Mouse (Mus musculus) left cerebral cortex, postnatal 14 days (tissue): ENCODE data around the gene Hbb-bt. TPM values are rescaled to one million over a fixed set of nuclear protein-coding genes. Genes with fewer than 3 reads are reported as not detected.
"Not testable (repeated sequence)": the region's sequence is repeated elsewhere in the genome, so short reads cannot be mapped to it uniquely, and the experiment has no call there.

ENCODE experiments used
- DNase-seq, 2 experiments: peaks; one replicate each; pipeline ENCODE4 v3.0.0; 2021 to 2022; ENCODE audit warnings: low spot score in 2 of 2, mixed read lengths in 1 of 2
- intact Hi-C: fragments of 180-260 bp; cut with DNase I; formaldehyde crosslinking; loops from one replicate; pipeline ENCODE4 v1.15.1; 2025
- long read RNA-seq, 2 experiments: library from polyadenylated mRNA; stranded (forward); transcript quantifications; one replicate each; pipeline ENCODE4 v2.0.0; 2021
- total RNA-seq, 2 experiments: library from RNA; stranded (reverse); gene quantifications; 2 replicates each; pipeline ENCODE4 v1.2.3; 2021

The Hbb-bt gene
- total RNA-seq = 100 to 1,000 TPM; 116 to 138 TPM
- long read RNA-seq, experiment 1, transcript Hbb-bt-201 (3 exons, 703 nt) = major isoform, 23 of 24 reads
- long read RNA-seq, experiment 1, partial matches to known transcripts = 1 of 24 reads
- long read RNA-seq, experiment 1, other reads (novel, unspliced or antisense) = 0 of 24 reads
- long read RNA-seq, experiment 2, transcript Hbb-bt-201 (3 exons, 703 nt) = major isoform, 21 of 21 reads
- long read RNA-seq, experiment 2, partial matches to known transcripts = 0 of 21 reads
- long read RNA-seq, experiment 2, other reads (novel, unspliced or antisense) = 0 of 21 reads

DNA sequence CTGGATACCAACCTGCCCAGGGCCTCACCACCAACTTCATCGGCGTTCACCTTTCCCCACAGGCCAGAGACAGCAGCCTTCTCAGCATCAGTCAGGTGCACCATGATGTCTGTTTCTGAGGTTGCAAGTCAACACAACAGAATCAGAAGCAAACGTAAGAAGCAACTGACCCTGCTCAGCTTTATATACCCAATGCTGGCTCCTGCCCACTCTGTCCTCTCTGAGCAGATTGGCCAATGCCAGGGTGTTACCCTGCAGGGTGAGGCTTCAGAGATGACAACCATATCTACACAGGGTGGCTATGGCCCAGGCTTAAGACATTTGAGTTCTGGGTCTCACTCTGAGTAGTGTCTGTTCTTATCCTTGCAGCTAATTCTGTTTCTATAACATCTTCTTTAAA lies at the start of gene Hbb-bt:
Gene Hbb-bt (minus strand): TSS at position 231 of the 400 bp plus-strand sequence.
- no peak for DNase-seq
- intact Hi-C loops = no loop called here

DNA sequence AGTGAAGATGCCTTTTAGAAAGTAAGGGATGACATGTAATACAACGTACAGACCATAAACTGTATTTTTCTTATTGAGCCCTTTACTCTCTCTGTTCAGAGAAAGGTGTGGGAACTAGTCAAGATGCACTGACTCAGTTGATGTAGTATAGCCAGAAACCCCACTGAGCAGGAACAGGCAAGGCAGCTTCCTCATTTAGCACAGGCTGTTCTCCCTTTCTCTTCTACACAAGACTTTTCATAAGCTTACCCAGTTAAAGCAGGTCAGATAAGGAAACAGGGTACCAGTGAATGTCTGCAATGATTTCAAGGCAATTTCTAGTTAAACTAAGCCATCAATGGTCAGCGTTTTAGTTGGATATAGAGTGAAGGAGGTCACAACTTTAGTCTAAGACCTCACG lies 47.7 kb upstream of the Hbb-bt start:
- intact Hi-C loops = no loop called here
- DNase-seq = no peak

DNA sequence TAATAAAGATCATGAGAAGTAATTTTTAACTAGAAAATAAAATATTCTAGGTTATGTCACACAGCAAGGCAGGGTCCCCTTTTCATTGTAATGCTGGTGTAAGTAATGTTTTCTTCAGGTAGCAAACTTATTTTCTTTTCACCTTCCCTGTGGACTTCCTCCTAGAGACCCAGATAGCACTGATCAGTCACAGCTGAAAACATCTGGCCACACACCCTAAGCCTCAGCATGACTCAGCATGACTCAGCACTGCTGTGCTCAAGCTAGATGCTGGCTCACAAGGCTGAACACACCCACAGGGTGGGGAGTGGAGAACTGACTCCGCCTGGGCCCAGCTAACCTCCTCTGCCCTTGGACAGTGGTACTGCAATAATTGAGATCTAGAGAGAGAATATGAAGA lies 47.1 kb upstream of the Hbb-bt start:
- DNase-seq = no peak
- intact Hi-C loops = no loop called here

DNA sequence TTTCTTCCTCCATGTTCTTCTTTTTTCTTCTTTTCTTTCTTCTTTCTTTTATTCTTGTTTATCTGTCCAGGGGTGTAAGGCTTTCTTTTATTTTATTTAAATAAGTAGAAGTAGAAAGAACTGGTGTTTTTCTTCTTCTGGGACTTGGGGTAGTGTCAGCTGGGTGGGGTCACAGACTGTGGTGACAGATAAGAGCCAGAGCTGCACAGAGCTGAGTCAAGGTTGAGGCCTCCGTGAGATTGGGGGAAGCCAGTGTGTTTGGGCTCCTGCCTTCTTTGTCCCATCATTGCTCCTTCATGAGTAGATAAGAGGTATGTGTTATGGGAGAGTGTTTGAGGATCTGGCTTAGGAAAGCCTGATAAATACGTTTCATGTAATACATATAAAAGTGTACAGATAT lies 45.3 kb upstream of the Hbb-bt start:
- DNase-seq = no peak
- intact Hi-C loops = no loop called here

DNA sequence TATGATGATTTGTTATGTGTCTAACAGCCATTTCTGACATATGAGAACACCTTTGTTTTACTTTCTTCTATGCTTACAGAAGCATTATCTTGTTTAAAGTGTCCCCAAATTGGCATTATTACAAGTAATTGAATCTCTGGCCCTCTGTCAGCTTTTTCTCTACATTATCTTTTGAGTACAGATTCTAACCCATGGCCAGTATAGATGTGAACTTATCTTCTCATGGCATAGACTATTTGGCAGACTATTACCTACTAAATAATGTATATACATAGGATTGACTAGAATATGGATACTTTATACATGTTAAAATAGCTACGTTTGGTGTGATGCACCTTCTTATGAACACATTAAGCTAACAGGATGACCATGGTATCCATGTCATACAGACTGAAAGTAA lies 40.9 kb upstream of the Hbb-bt start:
- intact Hi-C loops = no loop called here
- DNase-seq = no peak

DNA sequence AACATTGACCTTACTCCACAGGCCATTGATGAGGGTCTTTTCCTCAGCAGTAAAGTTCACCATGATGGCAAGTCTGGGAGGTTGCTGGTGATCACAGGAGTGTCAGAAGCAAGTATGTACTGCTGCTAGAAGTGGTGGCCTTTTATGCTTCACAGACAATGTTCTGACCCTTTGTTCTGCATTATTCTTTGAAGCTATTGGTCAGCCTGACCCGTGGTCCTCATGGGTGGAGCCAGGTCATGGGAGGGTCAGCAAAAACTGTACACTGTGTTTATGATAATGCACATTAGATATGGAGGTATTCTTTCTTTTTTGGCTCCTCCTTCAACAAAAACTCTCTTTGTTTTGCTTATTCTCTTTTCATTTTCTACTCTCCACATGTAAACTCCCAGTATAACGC lies 39.3 kb upstream of the Hbb-bt start, which contains the start of gene Hbb-y:
Gene Hbb-y (minus strand): TSS at position 127 of the 400 bp plus-strand sequence.
- no peak for DNase-seq
- intact Hi-C loops = no loop called here

DNA sequence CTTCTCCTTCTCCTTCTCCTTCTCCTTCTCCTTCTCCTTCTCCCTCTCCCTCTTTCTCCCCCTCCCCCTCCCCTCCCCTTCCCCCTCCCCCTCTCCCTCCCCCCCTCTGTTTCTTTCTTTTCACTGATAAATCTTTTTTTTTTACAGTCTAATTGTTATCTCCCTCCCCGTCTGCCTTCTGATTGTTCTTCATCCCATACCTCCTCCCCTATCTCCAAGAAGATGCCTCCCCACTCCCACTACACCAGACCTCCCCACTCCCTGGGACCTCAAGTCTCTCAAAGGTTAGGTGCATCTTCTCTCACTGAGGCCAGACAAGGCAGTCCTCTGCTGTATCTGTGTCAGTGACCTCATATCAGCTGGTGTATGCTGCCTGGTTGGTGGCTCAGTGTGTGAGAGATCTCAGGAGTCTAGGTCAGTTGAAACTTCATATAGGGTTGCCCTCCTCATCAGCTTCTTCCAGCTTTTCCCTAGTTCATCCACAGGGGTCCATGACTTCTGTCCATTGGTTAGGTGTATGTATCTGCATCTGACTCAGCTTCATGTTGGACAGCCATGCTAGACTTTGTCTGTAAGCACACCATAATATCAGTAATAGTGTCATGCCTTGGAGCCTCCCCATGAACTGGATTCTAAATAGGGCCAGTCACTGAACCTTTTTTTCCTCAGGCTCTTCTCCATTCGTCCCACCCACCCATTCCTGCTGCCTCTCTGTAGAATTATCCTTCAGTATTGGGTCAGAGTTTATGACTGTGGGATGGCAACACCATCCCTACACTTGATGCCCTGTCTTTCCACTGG lies 30.9 kb upstream of the Hbb-bt start:
- DNase-seq = no peak
- intact Hi-C loops = no loop called here

DNA sequence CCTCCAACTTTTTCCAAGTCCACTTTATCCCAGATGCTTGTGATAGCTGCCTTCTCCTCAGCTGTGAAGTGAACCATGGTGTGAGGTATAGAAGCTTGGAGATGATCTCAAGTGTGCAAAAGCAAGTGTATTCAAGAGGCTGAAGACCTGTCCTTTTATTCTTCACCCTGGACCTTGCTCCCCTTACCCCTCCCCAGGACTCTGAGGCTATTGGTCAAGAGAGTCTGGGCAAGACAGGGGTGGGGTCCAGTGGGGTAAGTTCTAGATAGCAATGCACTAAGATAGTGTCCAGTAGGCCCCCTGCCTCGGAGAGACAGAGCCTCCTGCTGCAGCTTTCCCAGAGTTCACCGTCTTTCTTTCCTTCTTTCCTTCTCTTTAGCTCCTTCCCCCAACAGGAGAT lies 29.2 kb upstream of the Hbb-bt start, which contains the start of gene Hbb-bh1:
Gene Hbb-bh1 (minus strand): TSS at position 131 of the 400 bp plus-strand sequence.
- no peak for DNase-seq

DNA sequence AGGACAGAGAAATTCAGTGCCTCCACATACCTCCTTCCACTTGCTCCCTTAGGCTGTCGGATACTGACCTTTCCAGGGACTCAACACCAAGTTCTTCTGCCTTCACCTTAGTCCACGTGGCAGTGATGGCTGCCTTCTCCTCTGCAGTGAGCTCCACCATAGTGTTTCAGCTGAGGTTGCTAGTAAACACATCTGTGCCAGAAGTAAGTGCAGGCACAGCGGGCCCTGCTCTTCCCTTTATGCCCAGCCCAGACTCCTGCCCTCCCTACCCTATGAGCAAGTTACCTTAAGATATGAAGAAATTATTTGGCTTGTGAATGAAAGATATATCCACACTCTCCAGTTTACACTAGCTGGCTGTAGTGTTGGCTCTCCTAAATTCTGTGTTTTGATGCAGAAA lies 26.5 kb upstream of the Hbb-bt start, which contains the start of gene Hbb-bh2:
Gene Hbb-bh2 (minus strand): TSS at position 253 of the 400 bp plus-strand sequence.
- intact Hi-C loops = no loop called here
- no peak for DNase-seq

More for the DNA sequence above, 29.2 kb upstream of the Hbb-bt start, which contains the start of gene Hbb-bh1:
- intact Hi-C loops = no loop called here

DNA sequence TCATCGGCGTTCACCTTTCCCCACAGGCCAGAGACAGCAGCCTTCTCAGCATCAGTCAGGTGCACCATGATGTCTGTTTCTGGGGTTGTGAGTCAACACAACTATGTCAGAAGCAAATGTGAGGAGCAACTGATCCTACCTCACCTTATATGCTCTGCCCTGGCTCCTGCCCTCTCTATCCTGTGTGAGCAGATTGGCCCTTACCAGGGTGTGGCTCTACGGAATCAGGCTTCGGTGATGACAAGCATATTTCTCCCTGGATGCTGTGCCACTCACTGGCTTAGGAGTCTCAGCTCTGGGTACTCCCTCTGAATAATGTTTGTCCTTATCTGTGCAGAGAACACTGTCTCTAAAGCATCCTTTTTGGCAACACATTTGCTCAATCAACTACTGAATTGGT lies 14.0 kb upstream of the Hbb-bt start, which contains the start of gene Hbb-bs:
Gene Hbb-bs (minus strand): TSS at position 289 of the 400 bp plus-strand sequence.
- intact Hi-C loops = no loop called here
- DNase-seq = no peak

DNA sequence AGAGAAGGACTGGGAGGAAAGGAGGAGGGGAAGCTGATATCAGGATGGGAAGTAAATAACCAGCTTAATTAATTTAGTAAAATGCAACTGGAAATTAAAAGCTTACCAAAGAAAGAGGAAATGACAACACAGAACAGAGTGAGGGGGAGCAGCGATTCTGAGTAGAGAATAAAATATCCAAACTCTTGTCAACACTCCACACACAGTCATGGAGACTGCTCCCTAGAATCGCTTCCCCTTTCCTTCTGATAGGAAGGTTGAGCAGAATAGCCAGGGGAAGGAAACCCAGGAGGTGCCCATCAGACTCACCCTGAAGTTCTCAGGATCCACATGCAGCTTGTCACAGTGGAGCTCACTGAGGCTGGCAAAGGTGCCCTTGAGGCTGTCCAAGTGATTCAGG lies 13.3 kb upstream of the Hbb-bt start:
- DNase-seq, intact Hi-C loops: not testable (repeated sequence)

DNA sequence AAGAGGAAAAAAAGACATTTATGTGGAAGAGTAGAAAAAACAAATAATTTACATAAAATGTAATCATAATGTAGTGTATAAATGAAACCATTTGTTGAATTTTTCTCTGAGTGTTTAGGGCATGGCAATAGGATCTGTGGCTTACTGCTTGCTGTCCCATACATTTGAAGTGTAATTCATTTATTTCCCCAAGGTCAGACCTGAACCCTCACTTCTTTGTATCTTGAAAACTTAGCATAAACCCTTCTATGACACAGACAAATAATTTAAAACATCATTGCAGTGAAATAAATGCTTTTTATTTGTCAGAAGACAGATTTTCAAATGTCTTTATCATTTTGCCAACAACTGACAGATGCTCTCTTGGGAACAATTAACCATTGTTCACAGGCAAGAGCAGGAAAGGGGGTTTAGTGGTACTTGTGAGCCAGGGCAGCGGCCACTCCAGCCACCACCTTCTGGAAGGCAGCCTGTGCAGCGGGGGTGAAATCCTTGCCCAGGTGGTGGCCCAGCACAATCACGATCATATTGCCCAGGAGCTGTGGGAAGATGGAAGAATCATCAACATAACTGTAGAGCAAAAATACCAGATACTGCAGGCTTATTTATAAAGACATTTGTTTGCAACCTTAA lies 12.6 kb upstream of the Hbb-bt start:
- intact Hi-C loops = no loop called here
- DNase-seq = no peak

DNA sequence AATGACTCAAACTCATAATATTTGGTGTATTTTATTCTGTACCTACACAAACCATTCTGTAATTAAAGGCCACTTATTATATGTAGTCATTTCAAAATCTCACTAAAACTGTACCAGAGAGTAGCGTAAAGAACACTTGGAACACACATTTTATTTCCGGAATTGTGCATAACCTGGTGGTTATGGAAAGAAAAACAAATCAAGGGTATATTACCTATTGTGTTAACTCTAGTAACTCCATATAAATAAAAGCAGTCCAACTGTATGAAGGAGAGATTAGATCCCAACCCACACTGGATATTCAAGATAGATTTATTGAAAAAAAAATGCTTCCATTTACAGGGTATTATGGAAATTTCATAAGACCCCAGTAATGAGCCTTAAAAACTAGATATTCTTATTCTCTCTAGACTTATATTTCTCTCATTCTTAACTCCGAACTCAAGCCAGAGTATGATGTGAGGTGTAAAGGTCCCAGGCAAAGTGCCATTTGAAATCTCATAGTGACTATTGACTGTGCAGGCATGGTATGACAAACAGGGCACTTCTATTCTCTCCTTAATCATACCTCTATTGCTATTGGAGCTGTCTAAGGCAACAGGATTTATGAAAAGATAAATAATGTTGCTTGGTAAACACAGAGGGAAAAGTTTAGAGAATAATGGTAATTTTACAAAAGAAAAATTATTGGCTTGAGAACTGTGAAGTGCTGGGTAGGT lies 11.9 kb upstream of the Hbb-bt start:
- no peak for DNase-seq
- intact Hi-C loops = no loop called here

DNA sequence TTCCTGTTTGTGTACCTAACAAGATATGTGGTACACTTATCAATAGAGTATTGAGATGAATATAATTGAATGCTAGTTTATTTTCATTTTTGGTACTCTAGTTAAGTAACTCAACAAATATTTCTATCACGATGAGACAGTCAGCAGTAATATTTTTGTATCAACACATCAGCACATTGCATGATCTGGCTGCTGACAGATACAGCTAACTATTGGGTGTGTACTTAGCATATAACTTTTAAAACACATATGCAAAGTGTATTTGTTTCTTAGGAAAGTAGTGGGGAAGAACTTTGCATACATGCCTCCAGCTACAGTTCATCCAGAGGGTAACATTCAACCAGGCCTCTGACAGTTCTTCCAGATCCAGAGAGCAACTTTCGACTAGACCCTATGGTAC lies 10.8 kb upstream of the Hbb-bt start:
- intact Hi-C loops = no loop called here

DNA sequence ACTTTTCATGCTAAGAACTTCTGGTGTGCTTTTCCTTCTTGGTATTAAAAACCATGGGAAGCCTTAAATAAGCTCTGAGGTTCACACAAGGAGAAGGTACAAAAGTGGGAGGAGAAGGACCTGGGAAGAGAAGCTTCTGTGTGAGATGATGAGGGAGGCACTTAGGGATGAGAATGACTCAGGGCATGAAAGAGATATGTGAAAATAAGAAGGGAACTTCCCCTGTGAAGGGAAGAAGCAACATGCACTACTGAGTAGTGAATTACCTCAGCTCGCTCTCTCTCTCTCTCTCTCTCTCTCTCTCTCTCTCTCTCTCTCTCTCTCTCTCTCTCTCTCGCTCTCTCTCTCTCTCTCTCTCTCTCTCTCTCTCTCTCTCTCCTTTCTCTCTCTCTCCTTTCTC lies 1.3 kb upstream of the Hbb-bt start:
- intact Hi-C loops = not testable (repeated sequence)
- DNase-seq = peak in 1 of 2 experiments; percentile 4

More for the DNA sequence above, 10.8 kb upstream of the Hbb-bt start:
- DNase-seq = no peak

DNA sequence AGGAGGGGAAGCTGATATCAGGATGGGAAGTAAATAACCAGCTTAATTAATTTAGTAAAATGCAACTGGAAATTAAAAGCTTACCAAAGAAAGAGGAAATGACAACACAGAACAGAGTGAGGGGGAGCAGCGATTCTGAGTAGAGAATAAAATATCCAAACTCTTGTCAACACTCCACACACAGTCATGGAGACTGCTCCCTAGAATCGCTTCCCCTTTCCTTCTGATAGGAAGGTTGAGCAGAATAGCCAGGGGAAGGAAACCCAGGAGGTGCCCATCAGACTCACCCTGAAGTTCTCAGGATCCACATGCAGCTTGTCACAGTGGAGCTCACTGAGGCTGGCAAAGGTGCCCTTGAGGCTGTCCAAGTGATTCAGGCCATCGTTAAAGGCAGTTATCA lies 644 bp downstream of the Hbb-bt start:
- intact Hi-C loops, DNase-seq: not testable (repeated sequence)

DNA sequence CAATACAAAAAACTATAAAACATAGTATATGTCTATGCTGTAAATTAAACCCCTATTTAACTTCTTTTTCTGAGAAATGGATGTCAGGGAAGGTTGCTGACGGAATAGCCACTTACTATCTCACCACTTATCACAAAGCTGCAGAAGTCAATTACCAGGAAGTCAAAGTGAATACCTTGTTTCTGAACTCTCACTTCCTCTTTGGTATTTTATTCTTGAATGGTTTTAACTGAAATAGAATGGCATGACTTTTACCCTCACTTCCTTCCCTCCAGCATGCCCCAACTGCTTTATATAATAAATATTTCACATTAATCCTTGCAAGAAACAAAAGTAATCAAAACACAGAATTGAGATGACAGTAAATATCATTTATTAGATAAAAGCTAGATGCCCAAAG lies 1.6 kb downstream of the Hbb-bt start:
- intact Hi-C loops = no loop called here
- no peak for DNase-seq

DNA sequence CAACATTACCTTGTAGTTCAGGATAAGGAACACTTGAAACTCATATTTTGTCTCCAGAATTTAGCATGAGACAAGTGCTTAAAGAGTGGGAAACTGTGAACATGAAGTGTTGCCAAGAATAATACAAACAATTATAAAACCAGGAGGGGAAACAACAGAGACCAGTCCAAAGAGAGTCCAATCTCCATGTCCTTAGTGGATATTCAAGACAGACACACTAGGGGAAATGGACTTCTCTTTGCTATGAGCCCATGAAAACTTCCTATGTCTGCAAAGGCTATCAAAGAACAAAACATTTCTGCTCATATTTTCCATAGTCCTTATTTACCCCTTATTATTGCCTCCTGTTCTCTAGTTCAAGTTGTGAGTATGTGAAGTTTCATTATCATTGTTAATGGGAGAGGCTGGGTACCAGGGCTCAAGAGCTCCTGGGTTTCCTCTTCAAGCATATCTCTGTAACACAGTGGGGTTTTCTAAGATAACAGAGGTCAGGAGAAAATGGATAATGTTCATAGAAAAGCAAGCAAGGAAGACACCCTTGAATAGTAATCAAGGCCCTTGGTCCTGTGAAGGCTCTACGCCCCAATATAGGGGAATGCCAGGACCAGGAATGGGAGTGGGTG lies 2.5 kb downstream of the Hbb-bt start:
- DNase-seq = no peak
- intact Hi-C loops = no loop called here

DNA sequence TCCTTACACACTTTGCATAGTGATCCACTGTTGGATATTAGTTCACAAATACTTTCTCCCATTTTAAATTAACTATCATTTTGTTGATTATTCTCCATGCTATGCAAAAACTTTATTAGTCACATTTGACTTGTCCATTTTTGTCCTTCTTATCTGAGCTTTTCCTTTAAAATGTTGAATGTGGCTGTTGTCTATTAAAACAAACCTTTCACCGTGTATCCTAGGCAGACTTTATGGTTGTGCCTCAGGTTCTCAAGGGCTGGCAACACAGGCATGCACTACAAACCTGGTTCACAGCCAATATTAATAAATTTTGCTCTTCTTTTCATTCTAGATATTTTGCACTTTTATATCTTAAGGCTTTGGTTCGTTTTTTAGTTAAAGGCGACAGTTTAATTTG lies 3.0 kb downstream of the Hbb-bt start:
- DNase-seq = no peak
- intact Hi-C loops = no loop called here
